Mouse (Mus musculus): ENCODE results near the gene Myoz1. TPM values are rescaled to one million over a fixed set of nuclear protein-coding genes. Genes with fewer than 3 reads are reported as not detected.
A peak's percentile ranks its signal among the peaks of the same experiment; 100 is the strongest.

Gene Myoz1
- total and polyA plus RNA-seq, 2 experiments from 2014 or later = 11.5 to 17.7 TPM

DNA sequence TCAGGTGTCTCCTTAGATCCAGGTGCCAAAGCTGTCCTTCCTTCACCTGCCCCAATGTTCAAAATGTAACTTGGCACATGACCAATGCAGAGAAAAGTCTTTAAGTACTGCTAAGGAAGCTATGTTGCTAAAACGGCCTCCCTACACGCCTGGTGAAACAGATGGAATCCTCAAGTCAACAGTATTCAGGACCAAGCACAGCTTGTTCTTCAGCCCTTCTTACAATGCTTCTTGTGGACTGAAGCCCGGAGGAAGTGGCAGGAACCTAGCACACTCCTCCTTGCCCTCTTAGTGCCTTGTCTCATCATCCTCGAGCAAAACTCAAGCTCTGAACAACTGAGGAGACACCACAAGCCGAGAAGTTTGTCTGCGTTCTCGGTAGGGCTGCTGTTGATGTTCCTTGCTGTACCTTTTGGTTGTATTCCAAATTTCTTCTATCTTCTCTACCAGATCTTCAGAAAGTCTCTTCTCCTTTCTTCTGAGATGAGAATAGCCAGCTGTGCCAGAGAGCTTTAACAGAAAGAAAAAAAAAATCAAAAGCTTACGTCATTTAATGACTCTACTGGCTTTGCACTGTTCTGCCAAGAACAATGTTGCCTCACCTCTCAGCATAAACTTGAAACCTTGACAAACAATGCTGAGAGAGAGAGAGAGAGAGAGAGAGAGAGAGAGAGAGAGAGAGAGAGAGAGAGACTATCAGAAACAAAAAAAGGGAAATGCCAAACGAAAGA, 48.8 kb downstream of the Myoz1 start:
- 54% methylated on average over 9 of the region's 9 CpGs for WGBS
- 0 out of 2 replicates have a peak overlapping the region, but pooled peaks have one; percentile 17 for H3K9ac ChIP-seq (replicated peaks; ENCODE audit: low read depth, low read length)
- peak; percentile 58 for DNase-seq (ENCODE audit: low spot score)

DNA sequence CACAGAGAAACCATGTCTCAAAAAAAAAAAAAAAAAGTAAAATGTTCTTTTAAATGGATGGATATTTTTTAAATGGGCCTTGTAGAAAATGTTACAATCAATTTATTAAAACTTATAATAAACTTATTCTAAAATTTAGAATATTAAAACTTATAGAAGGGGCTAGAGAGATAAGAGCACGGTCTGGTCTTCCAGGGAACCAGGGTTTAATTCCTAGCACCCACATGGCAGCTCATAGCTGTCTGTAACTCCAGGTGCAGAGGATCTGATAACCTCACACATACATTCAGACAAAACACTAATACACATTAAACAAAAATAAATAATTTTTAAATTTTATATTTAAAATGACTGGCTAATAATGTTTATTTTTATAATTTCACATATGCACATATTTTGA, 55.1 kb downstream of the Myoz1 start:
- Histone ChIP-seq H3K36me3 (replicated peaks; ENCODE audit: control insufficient read depth, insufficient read depth, low read length) (no peaks in the 10 kb centered on the region), H3K27ac (ENCODE audit: low read depth) (no peak overlapping the region), H3K27me3 (ENCODE audit: control insufficient read depth, insufficient read depth, low read length) (no peaks in the 10 kb centered on the region), H3K4me1 (ENCODE audit: control insufficient read depth, insufficient read depth) (peaks cover 7% of the 10 kb centered on the region; the same call in 1 of the 2 replicates), H3K4me3 (ENCODE audit: low read depth, low read length) (no peak overlapping the region), H3K4me2 (ENCODE audit: low read depth, low read length) (no peak overlapping the region), H3K9me3 (replicated peaks; ENCODE audit: control insufficient read depth, low read length) (no peaks in the 10 kb centered on the region), H3K9ac (replicated peaks; ENCODE audit: low read depth, low read length) (no peak overlapping the region)
- no peak for TF ChIP-seq CTCF (IDR thresholded peaks at IDR 0.05; ENCODE audit: low read depth)
- TF ChIP-seq EP300 (IDR thresholded peaks at IDR 0.05; ENCODE audit: low read depth) = no peak
- DNase-seq (ENCODE audit: low spot score) (no peak), ATAC-seq (ENCODE audit: insufficient read depth, low read depth) (no peak)
- 90% methylated on average over 1 of the region's 1 CpGs for WGBS

More for the DNA sequence above, 48.8 kb downstream of the Myoz1 start:
- H3K27me3 ChIP-seq (ENCODE audit: control insufficient read depth, insufficient read depth, low read length) = no peaks in the 10 kb centered on the region
- H3K4me2 ChIP-seq (ENCODE audit: low read depth, low read length) = peak overlapping the region; percentile 44
- H3K9me3 ChIP-seq (replicated peaks; ENCODE audit: control insufficient read depth, low read length) = no peaks in the 10 kb centered on the region
- peaks cover 25% of the 10 kb centered on the region for H3K4me1 ChIP-seq (ENCODE audit: control insufficient read depth, insufficient read depth)
- TF ChIP-seq CTCF (IDR thresholded peaks at IDR 0.05; ENCODE audit: low read depth) (no peak), EP300 (IDR thresholded peaks at IDR 0.05; ENCODE audit: low read depth) (no peak)
- H3K27ac ChIP-seq (ENCODE audit: low read depth) = peak overlapping the region; percentile 82
- no peak for ATAC-seq (ENCODE audit: insufficient read depth, low read depth)
- no peak overlapping the region for H3K4me3 ChIP-seq (ENCODE audit: low read depth, low read length)
- H3K36me3 ChIP-seq (replicated peaks; ENCODE audit: control insufficient read depth, insufficient read depth, low read length) = no peaks in the 10 kb centered on the region

DNA sequence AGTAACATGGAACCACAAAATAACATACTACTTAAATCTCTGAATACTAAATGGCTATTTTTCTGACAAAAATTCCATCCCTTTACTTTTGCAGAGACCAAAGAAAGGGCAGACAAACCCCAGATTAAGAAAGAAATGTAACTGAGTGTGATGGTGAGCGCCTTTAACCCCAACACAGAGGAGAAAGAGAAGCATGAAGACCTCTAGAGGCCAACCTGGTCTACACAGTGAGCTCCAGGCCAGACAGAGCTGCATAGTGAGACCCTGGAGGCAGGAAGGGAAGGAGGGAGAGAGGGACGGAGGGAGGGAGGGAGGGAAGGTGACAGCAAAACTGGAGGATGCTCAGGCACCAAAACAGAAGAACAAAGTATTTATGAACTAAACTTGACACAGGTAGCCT, 56.1 kb downstream of the Myoz1 start:
- Histone ChIP-seq H3K9me3 (replicated peaks; ENCODE audit: control insufficient read depth, low read length) (no peaks in the 10 kb centered on the region), H3K9ac (replicated peaks; ENCODE audit: low read depth, low read length) (no peak overlapping the region), H3K4me2 (ENCODE audit: low read depth, low read length) (no peak overlapping the region), H3K4me1 (ENCODE audit: control insufficient read depth, insufficient read depth) (peaks cover 12% of the 10 kb centered on the region; the same call in 1 of the 2 replicates), H3K27ac (ENCODE audit: low read depth) (peak overlapping the region; percentile 43; the same call in 1 of the 2 replicates), H3K27me3 (ENCODE audit: control insufficient read depth, insufficient read depth, low read length) (no peaks in the 10 kb centered on the region), H3K4me3 (ENCODE audit: low read depth, low read length) (no peak overlapping the region), H3K36me3 (replicated peaks; ENCODE audit: control insufficient read depth, insufficient read depth, low read length) (no peaks in the 10 kb centered on the region)
- no peak for TF ChIP-seq EP300 (IDR thresholded peaks at IDR 0.05; ENCODE audit: low read depth)
- TF ChIP-seq CTCF (IDR thresholded peaks at IDR 0.05; ENCODE audit: low read depth) = peak; percentile 12; the same call in 1 of the 2 replicates
- DNase-seq (ENCODE audit: low spot score) (no peak), ATAC-seq (ENCODE audit: insufficient read depth, low read depth) (peak; percentile 60; the same call in 1 of the 2 replicates)
- WGBS = 48% methylated on average over 2 of the region's 2 CpGs

DNA sequence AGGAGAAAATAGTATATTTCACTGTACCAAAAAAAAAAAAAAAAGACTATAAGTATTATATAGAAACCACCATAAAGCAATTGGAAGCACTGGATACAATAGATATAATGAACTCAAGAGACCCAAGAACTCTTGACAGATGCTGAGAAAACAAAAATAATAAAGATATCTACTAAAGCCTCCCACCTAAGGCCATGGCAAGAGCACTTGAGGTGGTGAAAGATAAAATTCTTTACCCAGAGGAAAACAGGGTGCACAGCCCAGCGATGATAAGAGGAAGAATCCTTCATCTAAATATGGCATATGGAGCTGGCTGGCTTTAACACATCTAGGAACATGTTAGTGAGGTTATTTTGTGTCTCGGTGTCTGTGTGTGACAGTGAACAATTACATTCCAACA, 56.8 kb downstream of the Myoz1 start:
- no peaks in the 10 kb centered on the region for H3K27me3 ChIP-seq (ENCODE audit: control insufficient read depth, insufficient read depth, low read length)
- peaks cover 12% of the 10 kb centered on the region; the same call in 1 of the 2 replicates for H3K4me1 ChIP-seq (ENCODE audit: control insufficient read depth, insufficient read depth)
- H3K4me2 ChIP-seq (ENCODE audit: low read depth, low read length) = no peak overlapping the region
- ATAC-seq (ENCODE audit: insufficient read depth, low read depth) (peak; percentile 49; the same call in 1 of the 2 replicates), DNase-seq (ENCODE audit: low spot score) (peak; percentile 43)
- 8% methylated on average over 2 of the region's 2 CpGs for WGBS
- H3K9me3 ChIP-seq (replicated peaks; ENCODE audit: control insufficient read depth, low read length) = no peaks in the 10 kb centered on the region
- H3K36me3 ChIP-seq (replicated peaks; ENCODE audit: control insufficient read depth, insufficient read depth, low read length) = no peaks in the 10 kb centered on the region
- peak overlapping the region; percentile 61; the same call in 1 of the 2 replicates for H3K27ac ChIP-seq (ENCODE audit: low read depth)
- H3K4me3 ChIP-seq (ENCODE audit: low read depth, low read length) = no peak overlapping the region
- H3K9ac ChIP-seq (replicated peaks; ENCODE audit: low read depth, low read length) = no peak overlapping the region
- TF ChIP-seq EP300 (IDR thresholded peaks at IDR 0.05; ENCODE audit: low read depth) (no peak), CTCF (IDR thresholded peaks at IDR 0.05; ENCODE audit: low read depth) (no peak)

Small RNA genes lying within 50 kb of the gene (microRNA-seq; reads per million reads assigned to microRNA genes)
- 1.4 reads per million for gene Mir6946

Other genes starting within 250 kb of the Myoz1 start
- 0.15 TPM in 1 of 2 replicates, not detected in the other for gene Cfap70, start 204.3 kb downstream of the Myoz1 start, total RNA-seq (2014; rRNA removed; ENCODE audit: low replicate concordance)
- gene Cfap70, start 204.3 kb downstream of the Myoz1 start, polyA plus RNA-seq (2015; fragmentation: Nextera tagmentation; extraction: Ambion mirVana) = 0.11 and 0.38 TPM in 2 replicates
- gene Anxa7, start 176.4 kb downstream of the Myoz1 start, total RNA-seq (2014; rRNA removed; ENCODE audit: low replicate concordance) = 93.4 and 108 TPM in 2 replicates
- 37.5 and 39.3 TPM in 2 replicates for gene Anxa7, start 176.4 kb downstream of the Myoz1 start, polyA plus RNA-seq (2015; fragmentation: Nextera tagmentation; extraction: Ambion mirVana)
- 0.99 TPM in 1 of 2 replicates, not detected in the other for gene Mss51, start 159.6 kb downstream of the Myoz1 start, total RNA-seq (2014; rRNA removed; ENCODE audit: low replicate concordance)
- gene Mss51, start 159.6 kb downstream of the Myoz1 start, polyA plus RNA-seq (2015; fragmentation: Nextera tagmentation; extraction: Ambion mirVana) = 0.16 and 0.20 TPM in 2 replicates
- 22.7 and 27.1 TPM in 2 replicates for gene Ppp3cb, start 110.0 kb downstream of the Myoz1 start, total RNA-seq (2014; rRNA removed; ENCODE audit: low replicate concordance)
- gene Ppp3cb, start 110.0 kb downstream of the Myoz1 start, polyA plus RNA-seq (2015; fragmentation: Nextera tagmentation; extraction: Ambion mirVana) = 23.2 and 25.5 TPM in 2 replicates
- gene Usp54, start 15.5 kb downstream of the Myoz1 start, total RNA-seq (2014; rRNA removed; ENCODE audit: low replicate concordance) = 8.8 and 29.8 TPM in 2 replicates
- gene Usp54, start 15.5 kb downstream of the Myoz1 start, polyA plus RNA-seq (2015; fragmentation: Nextera tagmentation; extraction: Ambion mirVana) = 2.8 and 3.0 TPM in 2 replicates
- gene Synpo2l, start 11.8 kb upstream of the Myoz1 start, total RNA-seq (2014; rRNA removed; ENCODE audit: low replicate concordance) = 190 and 249 TPM in 2 replicates
- gene Synpo2l, start 11.8 kb upstream of the Myoz1 start, polyA plus RNA-seq (2015; fragmentation: Nextera tagmentation; extraction: Ambion mirVana) = 96.8 and 104 TPM in 2 replicates
- 71.2 and 91.6 TPM in 2 replicates for gene Sec24c, start 17.8 kb upstream of the Myoz1 start, total RNA-seq (2014; rRNA removed; ENCODE audit: low replicate concordance)
- gene Sec24c, start 17.8 kb upstream of the Myoz1 start, polyA plus RNA-seq (2015; fragmentation: Nextera tagmentation; extraction: Ambion mirVana) = 42.6 and 42.9 TPM in 2 replicates
- gene Fut11, start 38.4 kb upstream of the Myoz1 start, total RNA-seq (2014; rRNA removed; ENCODE audit: low replicate concordance) = 11.1 and 14.2 TPM in 2 replicates
- gene Fut11, start 38.4 kb upstream of the Myoz1 start, polyA plus RNA-seq (2015; fragmentation: Nextera tagmentation; extraction: Ambion mirVana) = 11.4 and 11.9 TPM in 2 replicates
- gene Chchd1, start 46.5 kb upstream of the Myoz1 start, total RNA-seq (2014; rRNA removed; ENCODE audit: low replicate concordance) = 159 and 181 TPM in 2 replicates
- 243 and 251 TPM in 2 replicates for gene Chchd1, start 46.5 kb upstream of the Myoz1 start, polyA plus RNA-seq (2015; fragmentation: Nextera tagmentation; extraction: Ambion mirVana)
- 60.1 and 78.8 TPM in 2 replicates for gene Zswim8, start 51.0 kb upstream of the Myoz1 start, total RNA-seq (2014; rRNA removed; ENCODE audit: low replicate concordance)
- 11.6 and 14.2 TPM in 2 replicates for gene Zswim8, start 51.0 kb upstream of the Myoz1 start, polyA plus RNA-seq (2015; fragmentation: Nextera tagmentation; extraction: Ambion mirVana)
- 8.0 and 20.3 TPM in 2 replicates for gene Ndst2, start 78.0 kb upstream of the Myoz1 start, total RNA-seq (2014; rRNA removed; ENCODE audit: low replicate concordance)
- 7.8 and 8.5 TPM in 2 replicates for gene Ndst2, start 78.0 kb upstream of the Myoz1 start, polyA plus RNA-seq (2015; fragmentation: Nextera tagmentation; extraction: Ambion mirVana)
- gene Camk2g, start 137.5 kb upstream of the Myoz1 start, total RNA-seq (2014; rRNA removed; ENCODE audit: low replicate concordance) = 74.5 and 107 TPM in 2 replicates
- gene Camk2g, start 137.5 kb upstream of the Myoz1 start, polyA plus RNA-seq (2015; fragmentation: Nextera tagmentation; extraction: Ambion mirVana) = 60.8 and 72.5 TPM in 2 replicates
- 3.3 and 4.2 TPM in 2 replicates for gene Plau, start 180.1 kb upstream of the Myoz1 start, total RNA-seq (2014; rRNA removed; ENCODE audit: low replicate concordance)
- gene Plau, start 180.1 kb upstream of the Myoz1 start, polyA plus RNA-seq (2015; fragmentation: Nextera tagmentation; extraction: Ambion mirVana) = 0.84 and 0.89 TPM in 2 replicates